Mouse (Mus musculus) bone marrow, adult 2 months (tissue): ENCODE measurements around the gene Mrpl50. TPM values are rescaled to one million over a fixed set of nuclear protein-coding genes. Genes with fewer than 3 reads are reported as not detected.

ENCODE experiments used
- H3K27ac ChIP-seq: fragments of 200-500 bp; 2 replicates; pipeline ENCODE4 v1.5.1; 2012; ENCODE audit warnings: low read depth, mild to moderate bottlenecking, control low read depth, inconsistent platforms, low read length; ENCODE audit not compliant: control insufficient read depth, poor library complexity, insufficient read depth
- H3K4me1 ChIP-seq: fragments of 200-500 bp; 2 replicates; pipeline ENCODE4 v1.6.1; 2011; ENCODE audit warnings: low read length; ENCODE audit not compliant: control insufficient read depth, insufficient read depth
- H3K4me3 ChIP-seq: fragments of 200-500 bp; replicated peaks from 2 replicates; pipeline ENCODE3; 2011; ENCODE audit warnings: mild to moderate bottlenecking, low read depth, low read length, control low read depth; ENCODE audit not compliant: control insufficient read depth
- CTCF ChIP-seq: fragments of 200-500 bp; IDR thresholded peaks from 2 replicates; pipeline ENCODE4 v1.5.1; 2011; ENCODE audit warnings: low read length, control low read depth; ENCODE audit not compliant: control insufficient read depth, insufficient read depth
- POLR2A ChIP-seq: fragments of 200-500 bp; IDR thresholded peaks from 2 replicates; pipeline ENCODE4 v1.6.1; 2011; ENCODE audit warnings: low read depth, mild to moderate bottlenecking, control low read depth, low read length, borderline replicate concordance; ENCODE audit not compliant: control insufficient read depth
- WGBS: fragments of 180-500 bp; shearing (Covaris S2); methylation state at CpG from one replicate; pipeline ENCODE4 v1.1.7; 2018; 5-methylcytosine and 5-hydroxymethylcytosine counted together
- polyA plus RNA-seq: library from polyadenylated mRNA; stranded (reverse); fragments of >200 nt; gene quantifications from 2 replicates; pipeline ENCODE4 v1.2.4, GENCODE M21; 2011; ENCODE audit warnings: low replicate concordance; ENCODE audit not compliant: missing spikeins, insufficient read depth, insufficient read length

The Mrpl50 gene
- polyA plus RNA-seq: 15.1 and 20.7 TPM in 2 replicates

DNA sequence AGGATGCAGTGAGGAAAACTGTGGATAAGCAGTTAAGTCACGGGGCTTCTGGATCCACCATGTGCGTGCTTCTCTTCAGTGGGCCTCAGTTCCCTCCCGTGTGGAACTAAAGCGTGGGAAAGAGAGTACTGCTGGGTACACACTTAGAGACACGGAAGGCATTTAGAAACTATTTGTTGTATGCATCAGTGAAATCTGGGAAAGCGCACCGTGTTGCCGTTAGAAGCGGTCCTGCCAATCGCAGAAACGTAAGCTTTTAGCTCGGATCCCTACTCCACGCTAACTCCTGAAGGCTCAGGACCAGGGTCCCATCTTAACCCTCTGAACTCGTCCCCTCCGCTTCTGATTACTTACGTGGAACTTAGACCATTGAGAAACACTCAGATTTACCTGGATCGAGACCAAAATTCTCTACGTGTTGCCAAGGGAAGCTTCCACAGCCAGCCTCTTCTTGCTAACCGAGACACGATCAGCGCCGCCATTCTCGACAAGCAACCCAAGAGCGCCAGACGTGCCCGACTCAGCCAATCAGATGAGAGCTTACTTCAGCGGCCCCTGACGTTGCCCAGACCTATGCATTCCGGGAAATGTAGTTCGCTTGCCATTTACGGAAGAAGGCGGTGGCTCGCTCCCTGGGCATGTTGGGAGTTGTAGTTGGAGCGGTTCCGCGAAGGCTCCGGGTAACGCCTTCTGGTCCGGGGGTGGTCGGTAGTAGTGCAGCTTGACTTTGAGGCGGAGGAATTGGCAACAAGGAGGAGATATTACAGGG, at the start of gene Mrpl50, which contains the start of gene Zfp189:
TSS of gene Mrpl50 (minus strand) at position 522 of the 769 bp plus-strand sequence.
TSS of gene Zfp189 (plus strand) at position 605 of the 769 bp plus-strand sequence.
- peak within 1 kb of the TSS; percentile 66 for H3K4me3 ChIP-seq
- H3K27ac ChIP-seq: peak within 1 kb of the TSS; percentile 14
- no peak; the same call in 1 of the 2 replicates for TF ChIP-seq CTCF
- TF ChIP-seq POLR2A: peak; percentile 62; the same call in 1 of the 2 replicates
- WGBS: under 1% methylated on average over 41 of the region's 41 CpGs
- H3K4me1 ChIP-seq: no peaks in the 10 kb centered on the region; the same call in 1 of the 2 replicates

DNA sequence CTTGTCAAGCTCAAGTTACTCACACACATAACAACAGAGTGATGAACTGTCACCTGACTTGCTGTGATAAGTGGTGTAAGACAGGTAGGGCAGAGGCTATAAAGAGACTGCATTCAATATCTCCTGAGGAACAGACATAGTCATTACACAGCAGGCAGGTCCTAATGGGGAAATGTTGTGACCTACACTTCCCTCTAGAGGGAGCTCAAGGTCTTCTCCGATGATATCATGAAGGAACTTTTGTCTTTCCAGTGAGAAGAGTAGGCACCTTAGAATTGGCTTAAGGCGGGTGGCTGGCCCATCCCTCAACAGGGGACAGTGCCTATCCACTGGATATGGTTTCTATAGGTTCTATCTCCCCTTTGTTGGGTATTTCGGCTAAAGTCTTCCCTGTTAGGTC, 46.7 kb upstream of the Mrpl50 start:
- 13% methylated on average over 3 of the region's 3 CpGs for WGBS
- no peak overlapping the region for H3K27ac ChIP-seq
- no peaks in the 10 kb centered on the region for H3K4me1 ChIP-seq
- no peak for TF ChIP-seq POLR2A
- TF ChIP-seq CTCF: peak; percentile 40
- no peak overlapping the region for H3K4me3 ChIP-seq

DNA sequence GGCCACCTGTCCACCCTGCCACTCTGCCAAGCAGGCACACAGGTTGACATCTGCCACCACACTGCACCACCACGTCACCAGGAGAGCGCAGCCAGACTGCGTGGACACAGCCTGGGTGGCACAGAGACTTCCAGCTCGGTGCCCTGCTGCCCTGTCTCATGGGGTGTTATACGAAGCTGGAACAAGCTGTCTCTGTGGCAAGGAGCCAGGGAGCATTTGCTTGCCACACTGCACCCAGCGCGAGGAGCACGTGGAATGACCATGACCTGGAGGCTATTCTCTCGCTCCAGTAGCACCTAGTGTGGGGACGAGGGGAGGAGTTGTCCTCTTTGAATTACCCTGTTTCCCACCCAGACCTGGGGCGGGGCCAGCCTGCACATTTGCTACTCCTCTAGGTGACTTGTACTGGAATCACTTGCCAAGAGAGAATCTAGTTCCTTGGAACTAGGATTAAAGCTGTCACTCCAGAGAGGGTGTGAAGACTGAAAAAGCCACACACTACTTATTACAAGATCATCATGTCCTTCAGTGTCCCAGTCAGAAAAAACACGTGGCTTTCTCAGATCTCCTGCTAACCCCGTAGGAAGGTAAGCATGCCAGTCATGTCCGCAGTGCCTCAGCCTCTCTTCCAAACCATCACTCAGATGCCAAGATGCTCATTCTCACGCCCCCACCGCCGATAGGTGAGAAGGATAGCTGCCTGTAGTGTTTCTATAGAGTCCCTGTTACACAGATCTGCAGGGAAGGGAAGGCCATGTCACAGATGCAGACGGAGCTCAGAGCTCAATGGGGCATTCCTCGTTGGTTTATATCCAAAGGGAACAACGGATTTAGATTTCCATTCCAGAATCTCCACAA, 39.3 kb upstream of the Mrpl50 start:
- Histone ChIP-seq H3K4me1 (no peaks in the 10 kb centered on the region; the same call in 1 of the 2 replicates), H3K27ac (no peak overlapping the region), H3K4me3 (no peak overlapping the region)
- WGBS: 74% methylated on average over 20 of the region's 20 CpGs
- TF ChIP-seq CTCF (no peak), POLR2A (no peak)

DNA sequence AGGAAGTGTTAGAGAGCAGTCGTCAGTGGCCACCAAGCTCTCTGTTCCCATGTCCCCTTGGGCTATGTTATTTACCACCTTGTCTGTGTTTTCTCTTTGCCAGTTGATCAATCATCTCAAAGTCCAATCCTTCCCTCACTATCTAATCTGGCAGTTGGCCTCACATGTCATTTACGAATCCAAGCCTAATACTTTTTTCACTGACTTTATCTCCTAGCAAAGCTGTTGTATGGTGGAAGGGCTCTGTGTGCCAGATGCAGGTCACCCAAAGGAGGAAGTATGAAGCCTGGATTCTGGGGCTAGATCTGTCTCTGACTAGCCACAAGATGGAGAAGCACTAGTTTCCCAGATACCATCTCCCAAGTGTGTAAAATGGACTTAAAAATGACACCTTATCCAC, 37.3 kb upstream of the Mrpl50 start:
- 40% methylated on average over 2 of the region's 2 CpGs for WGBS
- Histone ChIP-seq H3K4me3 (no peak overlapping the region), H3K27ac (no peak overlapping the region), H3K4me1 (no peaks in the 10 kb centered on the region; the same call in 1 of the 2 replicates)
- no peak for TF ChIP-seq POLR2A
- TF ChIP-seq CTCF: no peak

DNA sequence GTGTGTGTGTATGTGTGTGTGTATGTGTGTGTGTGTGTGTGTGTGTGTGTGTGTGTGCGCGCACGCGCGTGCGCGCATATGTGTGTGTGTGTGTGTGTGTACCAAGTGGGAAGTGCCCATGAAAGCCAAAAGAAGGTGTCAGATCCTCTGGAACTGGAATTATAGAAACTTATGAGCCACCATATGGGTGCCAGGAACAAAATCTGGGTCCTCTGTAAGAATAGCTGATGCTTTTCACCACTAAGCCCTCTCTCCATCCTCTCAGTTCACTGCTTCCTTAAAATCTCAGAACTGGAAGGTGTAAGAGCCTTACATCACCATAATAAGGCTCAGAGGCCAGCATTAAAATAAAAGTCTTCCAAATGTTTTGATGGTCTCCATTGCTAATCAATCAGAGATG, 36.5 kb upstream of the Mrpl50 start:
- Histone ChIP-seq H3K27ac (no peak overlapping the region), H3K4me1 (no peaks in the 10 kb centered on the region; the same call in 1 of the 2 replicates), H3K4me3 (no peak overlapping the region)
- 99% methylated on average over 7 of the region's 7 CpGs for WGBS
- TF ChIP-seq POLR2A (no peak), CTCF (no peak)

DNA sequence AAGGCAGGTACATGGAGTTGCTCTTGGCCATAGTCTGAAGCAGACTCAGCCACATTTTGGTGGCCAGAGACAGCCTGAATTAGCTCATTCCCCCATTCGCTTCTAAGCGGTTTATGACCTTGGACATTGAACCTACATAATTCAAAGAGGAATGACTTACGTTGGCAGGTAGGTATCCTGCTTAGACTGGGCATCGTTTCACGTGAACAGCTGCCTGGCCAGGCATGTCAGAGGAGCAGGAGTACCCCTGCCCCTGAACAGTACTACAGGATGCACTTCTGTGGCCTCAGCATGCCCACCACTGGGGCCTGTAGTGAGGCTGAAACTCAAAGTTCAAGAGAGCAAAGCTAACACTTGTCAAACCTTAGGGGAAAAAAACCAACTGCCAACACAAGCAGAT, 32.5 kb upstream of the Mrpl50 start:
- Histone ChIP-seq H3K27ac (no peak overlapping the region), H3K4me1 (no peaks in the 10 kb centered on the region), H3K4me3 (no peak overlapping the region)
- no peak for TF ChIP-seq POLR2A
- 75% methylated on average over 5 of the region's 5 CpGs for WGBS

DNA sequence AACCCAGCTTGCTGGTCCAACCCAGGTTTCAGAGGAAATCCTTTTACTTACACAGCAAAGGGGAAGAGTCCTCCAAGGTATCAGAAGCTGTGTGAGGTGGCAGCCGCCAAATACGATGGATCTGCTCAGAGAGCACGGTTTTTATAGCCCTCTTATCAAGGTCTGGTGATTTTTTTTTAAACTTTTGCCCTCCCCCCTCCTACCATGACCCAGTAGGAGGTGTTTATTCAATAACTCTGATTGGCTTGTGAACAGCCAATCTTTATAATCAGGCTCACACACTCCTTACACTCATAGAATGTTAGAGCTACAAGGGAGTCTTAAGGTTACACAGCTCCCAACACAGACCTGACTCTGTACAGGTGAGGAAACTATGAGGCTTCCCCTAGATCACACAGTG, 28.5 kb upstream of the Mrpl50 start, which contains the start of gene Aldob:
TSS of gene Aldob (minus strand) at position 164 of the 400 bp plus-strand sequence.
- no peak within 1 kb of the TSS for H3K4me3 ChIP-seq

DNA sequence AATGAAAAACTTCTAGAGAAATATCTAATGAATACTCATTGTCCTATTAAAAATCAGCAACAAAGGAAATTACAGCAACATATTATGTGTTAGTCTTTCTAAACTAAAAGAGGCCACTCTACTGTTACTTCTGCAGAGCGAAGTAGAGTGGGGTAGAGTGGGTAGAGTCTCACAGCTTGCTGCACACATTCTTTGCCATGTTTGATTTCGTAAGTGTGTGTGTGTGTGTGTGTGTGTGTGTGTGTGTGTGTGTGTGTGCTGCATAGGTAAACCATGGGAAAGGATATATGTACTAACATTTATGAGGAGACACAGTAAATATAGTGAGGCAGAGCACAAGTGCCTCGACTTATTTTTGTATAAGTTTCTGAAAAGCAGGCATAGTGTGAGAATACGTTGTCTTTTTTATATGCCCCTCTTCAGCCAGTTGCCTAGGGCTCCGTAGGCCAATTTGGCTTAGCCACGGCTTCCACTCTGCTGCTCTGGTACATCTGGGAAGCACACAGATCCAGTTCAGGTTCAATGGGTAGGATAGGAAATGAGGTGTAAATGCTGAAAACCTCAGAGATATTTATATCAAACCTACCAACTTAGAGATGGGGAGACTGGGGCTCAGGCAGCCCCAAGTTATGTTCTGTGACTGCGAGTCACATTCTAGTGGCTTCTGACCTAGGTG, 26.8 kb upstream of the Mrpl50 start:
- WGBS: 82% methylated on average over 7 of the region's 7 CpGs
- no peaks in the 10 kb centered on the region for H3K4me1 ChIP-seq
- H3K4me3 ChIP-seq: no peak overlapping the region
- TF ChIP-seq POLR2A: no peak
- no peak for TF ChIP-seq CTCF
- no peak overlapping the region for H3K27ac ChIP-seq

More for the DNA sequence above, 28.5 kb upstream of the Mrpl50 start, which contains the start of gene Aldob:
- 46% methylated on average over 3 of the region's 3 CpGs for WGBS
- H3K4me1 ChIP-seq: no peaks in the 10 kb centered on the region
- TF ChIP-seq CTCF (no peak), POLR2A (no peak)
- H3K27ac ChIP-seq: no peak within 1 kb of the TSS
